Mouse (Mus musculus) midbrain, embryonic 14.5 days (tissue): ENCODE data around the gene Mark1. TPM values are rescaled to one million over a fixed set of nuclear protein-coding genes. Genes with fewer than 3 reads are reported as not detected.

ENCODE experiments used
- ATAC-seq: fragments of 200-750 bp; cut with Nextera tagmentation; 2 replicates; pipeline ENCODE4 v1.8.0; 2017; ENCODE audit warnings: moderate number of reproducible peaks, moderate library complexity; ENCODE audit not compliant: low FRiP score, low TSS enrichment
- DNase-seq: peaks from one replicate; pipeline ENCODE4 v3.0.0-alpha.2; 2015
- H3K27ac ChIP-seq: fragments of 300-500 bp; sonication (generic); replicated peaks from 2 replicates; pipeline ENCODE4 v1.5.1; 2014; ENCODE audit warnings: mild to moderate bottlenecking, low read depth, low read length, moderate library complexity
- H3K27me3 ChIP-seq: fragments of 300-500 bp; sonication (generic); 2 replicates; pipeline ENCODE4 v1.6.1; 2014; ENCODE audit warnings: low read length, control low read depth, mixed read lengths; ENCODE audit not compliant: control insufficient read depth, insufficient read depth
- H3K36me3 ChIP-seq: fragments of 300-500 bp; sonication (generic); 2 replicates; pipeline ENCODE4 v1.6.1; 2014; ENCODE audit warnings: low read length, control low read depth; ENCODE audit not compliant: control insufficient read depth, insufficient read depth
- H3K4me1 ChIP-seq: fragments of 300-500 bp; sonication (generic); 2 replicates; pipeline ENCODE4 v1.6.1; 2014; ENCODE audit warnings: mild to moderate bottlenecking, antibody characterized with exemption, low read length, control low read depth; ENCODE audit not compliant: control insufficient read depth, insufficient read depth
- H3K4me2 ChIP-seq: fragments of 300-500 bp; sonication (generic); 2 replicates; pipeline ENCODE4 v1.6.1; 2014; ENCODE audit warnings: mild to moderate bottlenecking, low read length, moderate library complexity
- H3K4me3 ChIP-seq: fragments of 300-500 bp; sonication (generic); replicated peaks from 2 replicates; pipeline ENCODE4 v1.5.1; 2014; ENCODE audit warnings: low read depth, low read length
- H3K9ac ChIP-seq: fragments of 300-500 bp; sonication (generic); replicated peaks from 2 replicates; pipeline ENCODE4 v1.6.1; 2014; ENCODE audit warnings: mild to moderate bottlenecking, low read length, moderate library complexity
- H3K9me3 ChIP-seq: fragments of 300-500 bp; sonication (generic); 2 replicates; pipeline ENCODE4 v1.6.1; 2016; ENCODE audit warnings: low read length, control low read depth, mixed read lengths; ENCODE audit not compliant: control insufficient read depth
- WGBS: fragments of 180-500 bp; shearing (Covaris S2); extraction: QIAGEN DNeasy Blood & Tissue Kit; methylation state at CpG from one replicate; pipeline ENCODE4 v1.1.7; 2014; 5-methylcytosine and 5-hydroxymethylcytosine counted together
- polyA plus RNA-seq: library from polyadenylated mRNA; unstranded; fragments of >200 nt; fragmentation: Nextera tagmentation; extraction: Ambion mirVana; gene quantifications from 2 replicates; pipeline ENCODE4 v1.2.1, GENCODE M21; 2014

Gene Mark1
- polyA plus RNA-seq, 1 experiment from 2014 or later = 14.6 TPM

DNA sequence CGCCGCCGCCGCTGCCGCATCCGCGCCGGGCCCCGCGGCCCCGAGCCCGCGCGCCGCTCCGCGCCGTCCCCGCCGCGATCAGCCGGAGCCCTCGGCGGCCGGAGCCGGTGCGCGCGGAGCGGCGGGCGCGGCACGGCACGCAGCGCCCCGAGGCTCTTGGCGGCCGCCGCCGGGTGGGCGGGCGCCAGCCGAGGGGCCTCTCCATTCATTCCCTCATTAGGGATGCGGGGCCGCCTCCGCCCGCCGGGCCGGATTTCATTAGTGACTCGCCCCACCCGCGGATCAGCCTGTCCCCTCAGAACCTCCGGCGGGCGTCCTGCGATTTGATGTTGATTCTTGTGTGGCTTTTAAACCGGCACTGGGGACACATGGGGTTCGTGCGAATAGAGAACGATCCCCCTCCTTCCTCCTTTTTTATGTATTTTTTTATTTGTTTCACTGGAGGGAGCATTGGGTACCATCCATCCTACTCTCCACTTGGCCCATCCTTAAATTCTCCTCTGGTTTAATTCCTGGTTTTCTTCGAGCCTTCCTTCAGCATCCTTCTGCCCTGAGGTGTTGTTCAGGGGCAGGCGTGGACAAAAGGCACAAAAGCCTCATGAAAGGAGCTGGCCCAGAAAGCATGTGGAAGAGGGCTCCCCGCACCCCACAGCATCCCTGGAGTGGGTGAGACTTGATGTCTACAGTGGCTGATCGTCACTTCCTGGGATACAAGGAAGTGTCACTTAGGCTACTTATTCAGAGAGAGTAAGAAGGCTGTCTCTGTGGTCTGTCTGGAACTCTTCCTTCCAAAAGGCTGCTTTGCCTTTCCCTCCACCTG is 620 bp upstream of the Mark1 start:
- H3K36me3 ChIP-seq = no peaks in the 10 kb centered on the region
- DNase-seq = peak; percentile 87
- H3K27me3 ChIP-seq = no peaks in the 10 kb centered on the region
- H3K27ac ChIP-seq = peak overlapping the region; percentile 95
- H3K9me3 ChIP-seq = no peaks in the 10 kb centered on the region
- peaks cover 15% of the 10 kb centered on the region for H3K4me1 ChIP-seq
- under 1% methylated on average over 24 of the region's 65 CpGs for WGBS
- ATAC-seq = peak; percentile 72
- H3K4me2 ChIP-seq = peak overlapping the region; percentile 83
- peak overlapping the region; percentile 92 for H3K4me3 ChIP-seq
- peak overlapping the region; percentile 98 for H3K9ac ChIP-seq

DNA sequence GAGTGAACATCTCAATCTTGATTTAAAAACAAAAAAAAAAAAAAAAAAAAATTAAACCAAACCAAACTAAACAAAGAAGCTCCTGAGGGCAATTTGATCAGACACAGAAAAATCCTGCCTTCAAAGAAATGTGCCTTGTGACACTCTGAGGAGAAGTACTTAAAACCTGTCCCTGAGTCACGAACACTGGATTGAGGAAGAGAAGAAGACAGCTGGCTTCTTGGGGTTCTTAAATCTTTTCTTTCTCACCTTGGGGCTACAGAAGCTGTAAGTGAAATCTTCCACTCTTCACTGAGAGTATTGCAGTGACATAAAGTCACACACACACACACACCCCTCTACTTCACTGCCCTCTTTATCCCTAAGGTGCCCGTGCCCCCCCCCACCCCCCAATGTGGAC is 739 bp downstream of the Mark1 start:
- DNase-seq (peak; percentile 55), ATAC-seq (peak; percentile 9; the same call in 1 of the 2 replicates)
- H3K27ac ChIP-seq = peak overlapping the region; percentile 95
- peak overlapping the region; percentile 83 for H3K4me2 ChIP-seq
- peaks cover 15% of the 10 kb centered on the region for H3K4me1 ChIP-seq
- WGBS = 2% methylated on average over 2 of the region's 2 CpGs
- no peaks in the 10 kb centered on the region for H3K9me3 ChIP-seq
- H3K4me3 ChIP-seq = peak overlapping the region; percentile 92
- H3K36me3 ChIP-seq = no peaks in the 10 kb centered on the region
- H3K27me3 ChIP-seq = no peaks in the 10 kb centered on the region
- peak overlapping the region; percentile 98 for H3K9ac ChIP-seq

GRCm38 (mm10) chr1:184998161-184998560 is 1.2 kb downstream of the Mark1 start:
- H3K27ac ChIP-seq = peak overlapping the region; percentile 55
- WGBS = 17% methylated on average over 9 of the region's 9 CpGs
- H3K4me1 ChIP-seq = peaks cover 15% of the 10 kb centered on the region
- DNase-seq (peak; percentile 48), ATAC-seq (no peak)
- no peaks in the 10 kb centered on the region for H3K36me3 ChIP-seq
- H3K9me3 ChIP-seq = no peaks in the 10 kb centered on the region
- no peaks in the 10 kb centered on the region for H3K27me3 ChIP-seq
- peak overlapping the region; percentile 92 for H3K4me3 ChIP-seq
- H3K4me2 ChIP-seq = peak overlapping the region; percentile 83
- H3K9ac ChIP-seq = peak overlapping the region; percentile 98

DNA sequence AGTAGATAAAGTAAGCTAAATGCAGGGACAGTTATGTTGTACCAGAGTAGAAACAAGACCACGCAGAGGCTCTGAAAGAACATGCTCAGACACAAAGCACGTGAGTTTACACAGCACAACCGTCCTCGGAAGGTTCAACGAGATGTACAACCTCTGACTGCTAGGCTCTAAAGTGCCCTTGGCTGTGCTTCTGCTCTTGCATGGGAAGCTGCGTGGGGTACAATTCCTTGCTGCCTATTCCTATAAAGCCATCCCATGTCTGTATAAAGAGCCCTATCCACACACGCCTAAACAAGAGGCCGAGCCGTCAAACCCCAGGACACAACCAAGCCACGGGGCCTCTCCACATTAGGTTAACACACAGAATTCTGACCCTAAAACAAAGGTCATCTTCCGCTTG is 1.9 kb downstream of the Mark1 start:
- Histone ChIP-seq H3K9me3 (no peaks in the 10 kb centered on the region), H3K9ac (peak overlapping the region; percentile 98), H3K27me3 (no peaks in the 10 kb centered on the region), H3K27ac (peak overlapping the region; percentile 55), H3K4me3 (peak overlapping the region; percentile 92), H3K36me3 (no peaks in the 10 kb centered on the region), H3K4me1 (peaks cover 15% of the 10 kb centered on the region), H3K4me2 (peak overlapping the region; percentile 83)
- DNase-seq (peak; percentile 55), ATAC-seq (no peak)
- WGBS = 10% methylated on average over 11 of the region's 11 CpGs

GRCm38 (mm10) chr1:184995335-184995734 is 4.0 kb downstream of the Mark1 start:
- ATAC-seq = no peak
- H3K4me3 ChIP-seq = no peak overlapping the region
- H3K9me3 ChIP-seq = no peaks in the 10 kb centered on the region
- H3K9ac ChIP-seq = no peak overlapping the region
- no peak overlapping the region for H3K4me2 ChIP-seq
- no peaks in the 10 kb centered on the region for H3K27me3 ChIP-seq
- DNase-seq = no peak
- H3K4me1 ChIP-seq = peaks cover 13% of the 10 kb centered on the region
- WGBS = 85% methylated on average over 4 of the region's 4 CpGs
- H3K27ac ChIP-seq = no peak overlapping the region
- H3K36me3 ChIP-seq = no peaks in the 10 kb centered on the region

DNA sequence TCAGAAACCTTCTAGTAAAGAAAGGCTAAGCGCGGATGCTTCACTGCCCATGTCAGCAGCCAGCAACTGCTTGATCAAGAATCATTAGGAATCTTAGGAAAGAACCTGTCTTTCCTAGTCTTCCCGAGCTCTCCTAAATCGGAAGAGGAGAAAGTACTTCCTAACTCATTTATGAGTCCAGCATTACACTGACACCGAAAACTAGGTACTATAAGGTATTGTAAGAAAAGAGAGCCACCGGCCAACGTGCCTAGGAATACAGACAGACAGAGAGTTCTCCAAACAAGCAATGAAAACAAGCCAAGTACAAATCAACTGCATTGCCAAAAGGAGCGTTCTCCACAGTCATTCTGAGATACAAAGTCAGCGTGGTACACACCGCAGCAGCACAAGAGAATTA is 8.2 kb downstream of the Mark1 start:
- ATAC-seq (no peak), DNase-seq (no peak)
- no peak overlapping the region for H3K27ac ChIP-seq
- no peak overlapping the region for H3K4me3 ChIP-seq
- H3K4me1 ChIP-seq = peaks cover 11% of the 10 kb centered on the region; the same call in 1 of the 2 replicates
- H3K4me2 ChIP-seq = no peak overlapping the region
- no peaks in the 10 kb centered on the region for H3K9me3 ChIP-seq
- no peaks in the 10 kb centered on the region for H3K27me3 ChIP-seq
- H3K36me3 ChIP-seq = no peaks in the 10 kb centered on the region
- no peak overlapping the region for H3K9ac ChIP-seq
- 89% methylated on average over 10 of the region's 10 CpGs for WGBS

DNA sequence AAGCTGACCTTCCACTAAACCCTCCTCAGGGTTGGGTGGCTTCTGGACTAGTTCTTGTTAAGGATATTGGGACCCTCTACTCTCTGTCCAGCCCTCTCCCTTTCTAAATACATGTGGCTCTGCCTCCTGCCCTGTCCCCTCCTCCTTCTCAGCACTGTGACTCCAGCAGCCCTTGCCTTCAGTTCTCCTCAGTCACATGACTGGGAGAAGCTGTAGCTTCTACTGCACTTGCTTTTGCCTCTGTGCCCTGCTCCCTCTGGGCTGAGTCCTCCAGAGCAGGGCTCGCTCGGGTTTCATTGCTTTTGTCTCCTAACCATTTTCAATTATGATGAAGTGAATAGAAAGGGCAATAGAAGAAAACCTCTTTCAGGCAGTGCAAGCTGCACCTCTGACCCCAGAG is 12.6 kb downstream of the Mark1 start:
- DNase-seq (no peak), ATAC-seq (no peak)
- Histone ChIP-seq H3K4me3 (no peak overlapping the region), H3K4me2 (no peak overlapping the region), H3K4me1 (peaks cover 16% of the 10 kb centered on the region), H3K9me3 (no peaks in the 10 kb centered on the region), H3K27me3 (no peaks in the 10 kb centered on the region), H3K27ac (no peak overlapping the region), H3K9ac (no peak overlapping the region), H3K36me3 (no peaks in the 10 kb centered on the region)
- WGBS = 14% methylated on average over 2 of the region's 2 CpGs

DNA sequence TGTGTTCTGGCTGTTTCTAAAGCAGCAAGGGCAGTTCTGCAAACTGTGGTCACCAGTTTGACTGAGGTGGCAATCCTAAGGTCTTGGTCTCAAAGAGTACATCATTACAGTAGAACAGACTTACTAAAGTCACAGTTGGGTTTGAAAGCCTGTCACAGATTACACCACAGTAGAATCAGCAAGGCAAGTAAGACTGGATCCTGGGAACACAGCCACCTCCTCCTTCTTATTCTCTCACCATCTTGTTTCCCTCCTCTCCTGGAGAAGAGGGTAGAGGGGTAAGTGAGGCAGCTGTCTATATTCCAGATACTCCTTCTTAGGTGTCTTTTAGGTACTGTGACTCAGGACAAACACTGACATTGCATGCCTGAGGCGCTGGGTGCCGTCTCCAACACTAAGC is 14.6 kb downstream of the Mark1 start:
- no peak overlapping the region for H3K9ac ChIP-seq
- 65% methylated on average over 2 of the region's 2 CpGs for WGBS
- H3K4me2 ChIP-seq = no peak overlapping the region
- H3K27ac ChIP-seq = no peak overlapping the region
- no peaks in the 10 kb centered on the region for H3K36me3 ChIP-seq
- DNase-seq (no peak), ATAC-seq (no peak)
- H3K4me3 ChIP-seq = no peak overlapping the region
- H3K9me3 ChIP-seq = no peaks in the 10 kb centered on the region
- no peaks in the 10 kb centered on the region for H3K27me3 ChIP-seq
- peaks cover 13% of the 10 kb centered on the region for H3K4me1 ChIP-seq

DNA sequence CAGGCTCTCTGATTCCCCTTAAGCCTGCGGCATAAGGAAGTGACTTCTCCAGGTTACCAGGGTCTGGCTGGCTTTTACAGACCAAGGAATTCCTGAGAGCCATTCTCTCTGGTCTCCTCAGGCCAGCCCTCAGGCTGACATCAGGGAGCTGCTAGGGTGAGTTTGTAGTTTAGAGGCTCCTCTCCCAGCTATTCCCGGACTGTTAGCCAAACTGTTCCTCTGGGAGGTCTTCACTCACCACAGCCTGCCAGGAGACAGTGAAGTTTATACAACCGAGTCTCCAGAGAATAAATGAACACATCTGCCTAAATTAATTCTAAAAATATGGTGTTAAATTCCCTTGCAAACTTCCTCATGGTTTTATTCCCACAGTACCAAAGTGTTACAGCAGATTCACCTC is 15.6 kb downstream of the Mark1 start:
- no peak overlapping the region for H3K9ac ChIP-seq
- peaks cover 11% of the 10 kb centered on the region for H3K4me1 ChIP-seq
- H3K27me3 ChIP-seq = no peaks in the 10 kb centered on the region
- H3K36me3 ChIP-seq = no peaks in the 10 kb centered on the region
- H3K4me3 ChIP-seq = no peak overlapping the region
- ATAC-seq (no peak), DNase-seq (no peak)
- WGBS = 73% methylated on average over 3 of the region's 3 CpGs
- no peaks in the 10 kb centered on the region for H3K9me3 ChIP-seq
- 0 out of 2 replicates have a peak overlapping the region, but pooled peaks have one; percentile 32 for H3K27ac ChIP-seq
- no peak overlapping the region for H3K4me2 ChIP-seq
